Mouse (Mus musculus) megakaryocyte, embryonic 14.5 days (primary cell): Measurements from ENCODE around the gene Llgl2.

Source experiments
- FLI1 ChIP-seq: IDR thresholded peaks from 2 replicates; pipeline ENCODE4 v1.6.1; 2012; ENCODE audit warnings: low read length, inconsistent platforms, mixed read lengths
- GATA1 ChIP-seq: IDR thresholded peaks from 3 replicates; pipeline ENCODE4 v1.6.1; 2012; ENCODE audit warnings: mixed read lengths, low read length, inconsistent platforms, borderline replicate concordance

- TF ChIP-seq FLI1 (no peak), GATA1 (no peak)
Observed at GRCm38 (mm10) chr11:115807971-115808370, 15.9 kb upstream of the Llgl2 start.
